Mouse (Mus musculus) heart, embryonic 16.5 days (tissue): Measurements from ENCODE around the gene Aldh1b1. TPM values are rescaled to one million over a fixed set of nuclear protein-coding genes. Genes with fewer than 3 reads are reported as not detected.

Experiments used
- ATAC-seq: fragments of 200-750 bp; cut with Nextera tagmentation; replicated peaks from 2 replicates; pipeline ENCODE4 v1.8.0; 2017; ENCODE audit warnings: moderate number of reproducible peaks; ENCODE audit not compliant: insufficient read depth, low FRiP score; ENCODE audit errors: extremely low read depth
- H3K27ac ChIP-seq: fragments of 300-500 bp; sonication (generic); 2 replicates; pipeline ENCODE4 v1.5.1; 2014; ENCODE audit warnings: mild to moderate bottlenecking, low read length, control low read depth, moderate library complexity
- H3K27me3 ChIP-seq: fragments of 300-500 bp; sonication (generic); 2 replicates; pipeline ENCODE4 v1.6.1; 2014; ENCODE audit warnings: low read length, mixed read lengths; ENCODE audit not compliant: control insufficient read depth, insufficient read depth
- H3K36me3 ChIP-seq: fragments of 300-500 bp; sonication (generic); 2 replicates; pipeline ENCODE4 v1.6.1; 2014; ENCODE audit not compliant: control insufficient read depth, insufficient read depth
- H3K4me1 ChIP-seq: fragments of 300-500 bp; sonication (generic); 2 replicates; pipeline ENCODE4 v1.6.1; 2014; ENCODE audit warnings: low read length, mixed read lengths; ENCODE audit not compliant: control insufficient read depth, insufficient read depth
- H3K4me2 ChIP-seq: fragments of 300-500 bp; sonication (generic); 2 replicates; pipeline ENCODE4 v1.6.1; 2014; ENCODE audit warnings: low read depth, mild to moderate bottlenecking, control low read depth, low read length
- H3K4me3 ChIP-seq: fragments of 300-500 bp; sonication (generic); 2 replicates; pipeline ENCODE4 v1.5.1; 2014; ENCODE audit warnings: mild to moderate bottlenecking, control low read depth, low read length
- H3K9ac ChIP-seq: fragments of 300-500 bp; sonication (generic); 2 replicates; pipeline ENCODE4 v1.6.1; 2014; ENCODE audit warnings: low read length, control low read depth
- H3K9me3 ChIP-seq: fragments of 300-500 bp; sonication (generic); replicated peaks from 2 replicates; pipeline ENCODE4 v1.6.1; 2016; ENCODE audit warnings: low read length; ENCODE audit not compliant: control insufficient read depth
- WGBS: fragments of 180-500 bp; shearing (Covaris S2); extraction: QIAGEN DNeasy Blood & Tissue Kit; methylation state at CpG from one replicate; pipeline ENCODE4 v1.1.7; 2014; 5-methylcytosine and 5-hydroxymethylcytosine counted together
- polyA plus RNA-seq: library from polyadenylated mRNA; unstranded; fragments of >200 nt; fragmentation: Nextera tagmentation; extraction: Ambion mirVana; gene quantifications from 2 replicates; pipeline ENCODE4 v1.2.1, GENCODE M21; 2015

Aldh1b1 gene
- polyA plus RNA-seq, 1 experiment from 2014 or later = 184 TPM

GRCm38 (mm10) chr4:45849419-45849818 is 50.6 kb downstream of the Aldh1b1 start:
- Histone ChIP-seq H3K4me3 (no peak overlapping the region), H3K4me2 (no peak overlapping the region), H3K9ac (no peak overlapping the region), H3K36me3 (no peaks in the 10 kb centered on the region), H3K27ac (no peak overlapping the region), H3K27me3 (no peaks in the 10 kb centered on the region), H3K9me3 (no peaks in the 10 kb centered on the region), H3K4me1 (peaks cover 15% of the 10 kb centered on the region)
- WGBS = 90% methylated on average over 1 of the region's 1 CpGs
- ATAC-seq = no peak

- Histone ChIP-seq H3K4me1 (peaks cover 12% of the 10 kb centered on the region), H3K27me3 (peaks cover 4% of the 10 kb centered on the region; the same call in 1 of the 2 replicates), H3K36me3 (no peaks in the 10 kb centered on the region), H3K4me3 (no peak overlapping the region), H3K9ac (no peak overlapping the region), H3K9me3 (no peaks in the 10 kb centered on the region), H3K4me2 (no peak overlapping the region), H3K27ac (no peak overlapping the region)
- 58% methylated on average over 3 of the region's 3 CpGs for WGBS
- ATAC-seq = no peak
Observed at GRCm38 (mm10) chr4:45851640-45852051, 52.8 kb downstream of the Aldh1b1 start.

- WGBS = 32% methylated on average over 15 of the region's 15 CpGs
- ATAC-seq = 0 out of 2 replicates have a peak, but pooled peaks have one; percentile 10
Observed at GRCm38 (mm10) chr4:45853496-45854246, 54.8 kb downstream of the Aldh1b1 start.

More at GRCm38 (mm10) chr4:45853496-45854246, 54.8 kb downstream of the Aldh1b1 start:
- Histone ChIP-seq H3K27me3 (peaks cover 4% of the 10 kb centered on the region), H3K9ac (0 out of 2 replicates have a peak overlapping the region, but pooled peaks have one; percentile 21), H3K9me3 (no peaks in the 10 kb centered on the region), H3K4me2 (no peak overlapping the region), H3K4me1 (peaks cover 10% of the 10 kb centered on the region), H3K27ac (no peak overlapping the region), H3K36me3 (no peaks in the 10 kb centered on the region), H3K4me3 (no peak overlapping the region)

Other genes with a start within 250 kb of the Aldh1b1 start
- gene Igfbpl1, start 27.9 kb downstream of the Aldh1b1 start, polyA plus RNA-seq = 1.5 TPM in 2 replicates
- gene Stra6l, start 49.6 kb downstream of the Aldh1b1 start, polyA plus RNA-seq = 0.05 and 0.12 TPM in 2 replicates
- gene Ccdc180, start 91.3 kb downstream of the Aldh1b1 start, polyA plus RNA-seq = 0.18 and 0.56 TPM in 2 replicates
- gene Tdrd7, start 166.3 kb downstream of the Aldh1b1 start, polyA plus RNA-seq = 17.7 and 18.5 TPM in 2 replicates
- gene Tmod1, start 239.9 kb downstream of the Aldh1b1 start, polyA plus RNA-seq = 202 and 217 TPM in 2 replicates